Mouse (Mus musculus) forebrain, embryonic 16.5 days (tissue): Measurements from ENCODE around the gene Ttll6. TPM values are rescaled to one million over a fixed set of nuclear protein-coding genes. Genes with fewer than 3 reads are reported as not detected.

Experiments
- ATAC-seq: fragments of 200-750 bp; cut with Nextera tagmentation; 2 replicates; pipeline ENCODE4 v1.8.0; 2017; ENCODE audit warnings: mild to moderate bottlenecking, moderate library complexity
- H3K27ac ChIP-seq: fragments of 300-500 bp; sonication (generic); 2 replicates; pipeline ENCODE4 v1.5.1; 2014; ENCODE audit warnings: low read length, control low read depth
- H3K27me3 ChIP-seq: fragments of 300-500 bp; sonication (generic); replicated peaks from 2 replicates; pipeline ENCODE4 v1.6.1; 2014; ENCODE audit warnings: low read length; ENCODE audit not compliant: control insufficient read depth, insufficient read depth
- H3K36me3 ChIP-seq: fragments of 300-500 bp; sonication (generic); 2 replicates; pipeline ENCODE4 v1.6.1; 2014; ENCODE audit not compliant: control insufficient read depth, insufficient read depth
- H3K4me1 ChIP-seq: fragments of 300-500 bp; sonication (generic); replicated peaks from 2 replicates; pipeline ENCODE4 v1.6.1; 2014; ENCODE audit warnings: low read length; ENCODE audit not compliant: control insufficient read depth, insufficient read depth
- H3K4me2 ChIP-seq: fragments of 300-500 bp; sonication (generic); 2 replicates; pipeline ENCODE4 v1.6.1; 2014; ENCODE audit warnings: mild to moderate bottlenecking, low read length, control low read depth
- H3K4me3 ChIP-seq: fragments of 300-500 bp; sonication (generic); replicated peaks from 2 replicates; pipeline ENCODE4 v1.5.1; 2014; ENCODE audit warnings: mild to moderate bottlenecking, low read length, control low read depth
- H3K9ac ChIP-seq: fragments of 300-500 bp; sonication (generic); replicated peaks from 2 replicates; pipeline ENCODE4 v1.6.1; 2014; ENCODE audit warnings: low read depth, low read length, control low read depth
- H3K9me3 ChIP-seq: fragments of 300-500 bp; sonication (generic); 2 replicates; pipeline ENCODE4 v1.6.1; 2016; ENCODE audit warnings: low read length; ENCODE audit not compliant: control insufficient read depth
- WGBS: fragments of 180-500 bp; shearing (Covaris S2); extraction: QIAGEN DNeasy Blood & Tissue Kit; methylation state at CpG from one replicate; pipeline ENCODE4 v1.1.7; 2014; 5-methylcytosine and 5-hydroxymethylcytosine counted together
- polyA plus RNA-seq: library from polyadenylated mRNA; unstranded; fragments of >200 nt; fragmentation: Nextera tagmentation; extraction: Ambion mirVana; gene quantifications from 2 replicates; pipeline ENCODE4 v1.2.1, GENCODE M21; 2015

Gene Ttll6
- polyA plus RNA-seq, 1 experiment from 2014 or later: 0.09 TPM

GRCm38 (mm10) chr11:96143766-96144165, 10.2 kb downstream of the Ttll6 start:
- ATAC-seq: no peak
- no peak overlapping the region for H3K9ac ChIP-seq
- H3K27ac ChIP-seq: no peak overlapping the region
- H3K4me1 ChIP-seq: peaks cover 4% of the 10 kb centered on the region; the same call in 1 of the 2 replicates
- H3K4me2 ChIP-seq: no peak overlapping the region
- 0 out of 2 replicates have a peak, but pooled peaks cover 1% of the 10 kb centered on the region for H3K9me3 ChIP-seq
- WGBS: 44% methylated on average over 4 of the region's 4 CpGs
- no peak overlapping the region for H3K4me3 ChIP-seq
- no peaks in the 10 kb centered on the region for H3K36me3 ChIP-seq
- peaks cover 25% of the 10 kb centered on the region for H3K27me3 ChIP-seq

- H3K4me3 ChIP-seq: no peak overlapping the region
- 0 out of 2 replicates have a peak, but pooled peaks cover 2% of the 10 kb centered on the region for H3K9me3 ChIP-seq
- H3K36me3 ChIP-seq: no peaks in the 10 kb centered on the region
- H3K9ac ChIP-seq: no peak overlapping the region
- H3K4me1 ChIP-seq: peaks cover 4% of the 10 kb centered on the region; the same call in 1 of the 2 replicates
- H3K27me3 ChIP-seq: peaks cover 25% of the 10 kb centered on the region
- peak; percentile 70 for ATAC-seq
- WGBS: 2% methylated on average over 15 of the region's 15 CpGs
- H3K27ac ChIP-seq: no peak overlapping the region
- H3K4me2 ChIP-seq: peak overlapping the region; percentile 33
These were observed 12.2 kb downstream of the Ttll6 start for GRCm38 (mm10) chr11:96145622-96146270.

GRCm38 (mm10) chr11:96147471-96147870, 13.9 kb downstream of the Ttll6 start:
- peaks cover 4% of the 10 kb centered on the region; the same call in 1 of the 2 replicates for H3K4me1 ChIP-seq
- WGBS: 70% methylated on average over 6 of the region's 6 CpGs
- 0 out of 2 replicates have a peak, but pooled peaks cover 2% of the 10 kb centered on the region for H3K9me3 ChIP-seq
- no peak overlapping the region for H3K4me2 ChIP-seq
- H3K9ac ChIP-seq: no peak overlapping the region
- no peak for ATAC-seq
- no peak overlapping the region for H3K27ac ChIP-seq
- H3K27me3 ChIP-seq: peaks cover 25% of the 10 kb centered on the region
- no peak overlapping the region for H3K4me3 ChIP-seq
- H3K36me3 ChIP-seq: no peaks in the 10 kb centered on the region

- peaks cover 58% of the 10 kb centered on the region for H3K27me3 ChIP-seq
- H3K4me1 ChIP-seq: no peaks in the 10 kb centered on the region
- no peaks in the 10 kb centered on the region for H3K9me3 ChIP-seq
- 61% methylated on average over 12 of the region's 12 CpGs for WGBS
- ATAC-seq: no peak
- H3K9ac ChIP-seq: no peak overlapping the region
- H3K36me3 ChIP-seq: no peaks in the 10 kb centered on the region
- H3K4me2 ChIP-seq: no peak overlapping the region
- H3K27ac ChIP-seq: no peak overlapping the region
- H3K4me3 ChIP-seq: no peak overlapping the region
These were observed 31.2 kb downstream of the Ttll6 start for GRCm38 (mm10) chr11:96164769-96165168.

GRCm38 (mm10) chr11:96168125-96168524, 34.5 kb downstream of the Ttll6 start:
- 33% methylated on average over 9 of the region's 9 CpGs for WGBS
- H3K9ac ChIP-seq: no peak overlapping the region

GRCm38 (mm10) chr11:96169016-96169415, 35.4 kb downstream of the Ttll6 start:
- H3K9me3 ChIP-seq: no peaks in the 10 kb centered on the region
- no peaks in the 10 kb centered on the region for H3K36me3 ChIP-seq
- no peak for ATAC-seq
- no peak overlapping the region for H3K4me3 ChIP-seq
- no peaks in the 10 kb centered on the region for H3K4me1 ChIP-seq
- no peak overlapping the region for H3K4me2 ChIP-seq
- peaks cover 89% of the 10 kb centered on the region for H3K27me3 ChIP-seq
- H3K9ac ChIP-seq: no peak overlapping the region
- no peak overlapping the region for H3K27ac ChIP-seq
- 16% methylated on average over 7 of the region's 7 CpGs for WGBS

More at GRCm38 (mm10) chr11:96168125-96168524, 34.5 kb downstream of the Ttll6 start:
- H3K9me3 ChIP-seq: no peaks in the 10 kb centered on the region
- H3K4me3 ChIP-seq: no peak overlapping the region
- H3K27ac ChIP-seq: no peak overlapping the region
- no peaks in the 10 kb centered on the region for H3K4me1 ChIP-seq
- peaks cover 86% of the 10 kb centered on the region for H3K27me3 ChIP-seq
- H3K4me2 ChIP-seq: no peak overlapping the region
- no peak for ATAC-seq
- H3K36me3 ChIP-seq: no peaks in the 10 kb centered on the region

- WGBS: 1% methylated on average over 20 of the region's 20 CpGs
- no peaks in the 10 kb centered on the region for H3K4me1 ChIP-seq
These were observed 37.3 kb downstream of the Ttll6 start for GRCm38 (mm10) chr11:96170711-96171379.

GRCm38 (mm10) chr11:96171601-96172000, 38.0 kb downstream of the Ttll6 start:
- H3K9me3 ChIP-seq: no peaks in the 10 kb centered on the region
- H3K4me2 ChIP-seq: no peak overlapping the region
- no peaks in the 10 kb centered on the region for H3K4me1 ChIP-seq
- H3K36me3 ChIP-seq: no peaks in the 10 kb centered on the region
- 3% methylated on average over 3 of the region's 3 CpGs for WGBS
- peaks cover 96% of the 10 kb centered on the region for H3K27me3 ChIP-seq
- no peak for ATAC-seq
- H3K27ac ChIP-seq: no peak overlapping the region
- no peak overlapping the region for H3K4me3 ChIP-seq
- no peak overlapping the region for H3K9ac ChIP-seq

More at GRCm38 (mm10) chr11:96170711-96171379, 37.3 kb downstream of the Ttll6 start:
- no peak overlapping the region for H3K4me3 ChIP-seq
- no peak overlapping the region for H3K27ac ChIP-seq
- ATAC-seq: no peak
- peaks cover 93% of the 10 kb centered on the region for H3K27me3 ChIP-seq
- H3K9ac ChIP-seq: no peak overlapping the region
- H3K9me3 ChIP-seq: no peaks in the 10 kb centered on the region
- H3K36me3 ChIP-seq: no peaks in the 10 kb centered on the region
- H3K4me2 ChIP-seq: no peak overlapping the region

GRCm38 (mm10) chr11:96172511-96173287, 39.1 kb downstream of the Ttll6 start:
- Histone ChIP-seq H3K36me3 (no peaks in the 10 kb centered on the region), H3K4me1 (no peaks in the 10 kb centered on the region), H3K4me2 (no peak overlapping the region), H3K9me3 (no peaks in the 10 kb centered on the region), H3K27me3 (peaks cover 93% of the 10 kb centered on the region), H3K9ac (no peak overlapping the region), H3K4me3 (no peak overlapping the region), H3K27ac (no peak overlapping the region)
- WGBS: under 1% methylated on average over 25 of the region's 25 CpGs
- no peak for ATAC-seq
